Mouse (Mus musculus): Measurements from ENCODE around the gene Pdxp.
"Not testable (repeated sequence)": the region's sequence is repeated elsewhere in the genome, so short reads cannot be mapped to it uniquely, and the experiment has no call there.

Gene Pdxp

DNA sequence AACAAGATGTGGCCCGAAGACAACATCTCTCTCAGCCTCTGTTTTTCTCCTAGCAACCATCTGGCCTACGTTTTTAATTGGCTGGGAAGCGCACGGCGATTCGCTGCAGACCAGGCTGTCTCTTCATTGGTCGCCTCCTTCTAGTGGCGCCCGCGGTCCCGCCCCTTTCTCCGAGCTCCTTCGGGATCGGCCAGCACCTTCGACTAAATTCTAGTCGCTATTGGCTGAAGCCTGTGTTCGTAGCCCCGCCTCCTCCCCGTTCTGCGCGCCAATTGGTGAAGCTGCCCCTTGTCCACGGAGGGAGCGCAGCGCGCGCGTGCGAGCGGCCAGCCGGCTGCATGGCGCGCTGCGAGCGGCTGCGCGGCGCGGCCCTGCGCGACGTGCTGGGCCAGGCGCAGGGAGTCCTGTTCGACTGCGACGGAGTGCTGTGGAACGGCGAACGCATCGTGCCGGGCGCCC, at the start of gene Pdxp:
Gene Pdxp, plus strand, starts transcription at position 288 of the 459 bp plus-strand sequence.
- DNase-seq: peak; percentile 88

- DNase-seq: peak; percentile 41
These were observed 45.3 kb upstream of the Pdxp start for GRCm38 (mm10) chr15:78868398-78868797.

DNA sequence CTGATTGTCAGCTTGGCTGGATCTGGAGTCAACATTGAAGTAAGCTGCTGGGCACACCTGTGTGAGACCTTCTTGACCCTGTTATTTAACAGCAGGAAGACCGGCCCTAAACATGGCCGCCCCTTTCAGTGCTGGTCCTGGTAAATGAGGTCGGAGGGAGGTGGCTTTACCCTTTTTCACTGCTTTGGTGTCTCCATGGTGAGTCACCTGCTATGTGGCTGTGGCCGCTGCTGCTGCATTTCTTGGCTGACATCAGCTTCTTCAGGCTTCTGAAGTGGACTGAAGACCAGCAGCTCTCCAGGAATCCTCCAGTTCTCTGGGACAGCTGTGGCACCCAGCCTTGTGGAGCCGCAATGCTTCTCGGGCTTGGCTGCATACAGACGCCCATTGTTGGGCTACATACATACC, 44.9 kb upstream of the Pdxp start:
- no peak for DNase-seq

- DNase-seq: peak; percentile 59
These were observed 43.9 kb upstream of the Pdxp start for GRCm38 (mm10) chr15:78869775-78870174.

GRCm38 (mm10) chr15:78872021-78872608, 41.6 kb upstream of the Pdxp start:
- DNase-seq: no peak

GRCm38 (mm10) chr15:78873803-78874435, 39.8 kb upstream of the Pdxp start:
- DNase-seq: no peak

GRCm38 (mm10) chr15:78874989-78875388, 38.7 kb upstream of the Pdxp start:
- no peak for DNase-seq

DNA sequence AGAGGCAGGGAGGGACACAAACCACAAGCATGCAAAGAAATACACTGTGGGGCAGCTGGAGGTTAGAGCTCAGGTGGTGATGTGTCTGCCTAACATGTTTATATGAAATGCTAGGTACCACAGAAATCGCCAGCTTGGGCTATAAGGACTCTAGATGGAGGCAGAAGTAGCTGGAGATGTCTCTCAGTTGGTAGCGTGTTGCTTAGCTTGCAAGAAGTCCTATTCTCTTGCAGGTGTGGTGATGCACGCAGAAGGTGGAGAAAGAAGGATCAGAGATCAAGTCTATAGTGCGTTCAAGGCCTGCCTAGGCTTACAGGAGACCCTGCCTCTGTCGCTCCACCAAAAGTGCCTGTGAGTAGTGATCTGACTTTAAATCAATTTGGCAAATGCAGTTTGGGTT, 38.2 kb upstream of the Pdxp start:
- no peak for DNase-seq

DNA sequence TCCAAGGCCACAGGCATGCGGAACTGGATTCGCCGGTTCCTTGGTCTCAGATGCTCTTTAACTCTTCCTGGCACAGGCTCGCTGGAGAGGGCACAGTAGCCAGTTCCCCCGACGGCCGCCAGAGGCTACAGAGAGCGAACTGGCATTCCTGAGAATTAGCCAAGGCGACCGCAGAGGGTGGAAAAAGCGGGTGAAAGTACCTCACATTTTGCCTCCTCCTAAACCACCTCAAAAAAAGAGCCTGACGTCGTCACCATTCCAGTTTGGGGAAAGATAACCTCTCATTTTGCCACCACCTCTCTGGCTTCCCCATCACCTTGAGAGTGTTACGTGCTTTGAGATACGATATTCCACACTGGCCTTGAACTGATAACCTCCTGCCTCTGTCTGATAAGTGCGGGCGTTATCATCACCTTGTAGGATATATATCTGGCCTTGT, 37.4 kb upstream of the Pdxp start:
- peak; percentile 90 for DNase-seq

- DNase-seq: peak; percentile 97
These were observed 36.5 kb upstream of the Pdxp start, which contains the start of gene Gga1 for GRCm38 (mm10) chr15:78876991-78877809. Gene Gga1, plus strand, starts transcription at chr15:78877190.

GRCm38 (mm10) chr15:78877810-78878390, 35.8 kb upstream of the Pdxp start:
- peak; percentile 37 for DNase-seq

GRCm38 (mm10) chr15:78878792-78879516, 34.8 kb upstream of the Pdxp start:
- DNase-seq: not testable (repeated sequence)

DNA sequence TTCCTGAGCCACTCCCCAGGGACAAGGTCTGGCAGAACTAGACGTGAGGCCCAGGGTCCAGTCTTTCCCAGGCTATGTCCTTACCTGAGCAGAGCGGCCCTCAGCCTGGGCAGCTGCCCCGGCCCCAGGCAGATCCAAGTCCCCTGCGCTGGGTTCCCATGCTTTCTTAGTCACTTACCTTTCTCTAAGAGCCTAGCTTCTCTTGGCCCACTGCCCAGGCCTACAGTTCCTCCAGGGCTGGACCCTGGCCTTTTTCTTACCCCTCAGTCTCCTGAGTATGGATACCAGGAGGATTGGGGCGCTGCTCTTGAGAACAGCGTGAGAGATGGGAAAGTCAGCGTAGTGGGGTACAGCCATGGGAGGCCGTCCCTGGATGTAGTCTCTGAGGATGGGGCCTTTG, 33.3 kb upstream of the Pdxp start:
- no peak for DNase-seq

- no peak for DNase-seq
These were observed 31.9 kb upstream of the Pdxp start for GRCm38 (mm10) chr15:78881828-78882227.

DNA sequence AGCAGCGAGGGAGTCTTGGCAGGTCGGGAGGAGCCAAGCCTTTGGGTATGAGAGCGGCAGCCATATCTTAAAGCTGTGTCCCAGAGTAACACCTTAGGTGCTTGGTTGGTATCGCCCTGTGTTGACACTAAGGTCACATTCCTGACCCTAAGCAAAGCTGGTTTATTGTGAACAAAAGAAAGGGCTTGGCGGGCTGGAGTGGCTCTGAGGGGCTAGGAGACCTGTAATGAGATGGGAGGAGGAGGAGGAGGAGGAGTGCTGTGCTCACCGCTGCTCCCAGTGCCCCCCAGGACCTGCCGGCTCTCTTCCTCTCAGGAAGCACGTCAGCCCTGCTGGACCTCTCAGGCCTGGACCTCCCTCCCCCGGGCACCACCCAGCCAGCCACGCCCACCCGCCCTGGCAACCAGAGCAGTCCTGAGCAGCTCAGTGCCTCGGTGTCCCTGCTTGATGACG, 24.3 kb upstream of the Pdxp start:
- DNase-seq: no peak

DNA sequence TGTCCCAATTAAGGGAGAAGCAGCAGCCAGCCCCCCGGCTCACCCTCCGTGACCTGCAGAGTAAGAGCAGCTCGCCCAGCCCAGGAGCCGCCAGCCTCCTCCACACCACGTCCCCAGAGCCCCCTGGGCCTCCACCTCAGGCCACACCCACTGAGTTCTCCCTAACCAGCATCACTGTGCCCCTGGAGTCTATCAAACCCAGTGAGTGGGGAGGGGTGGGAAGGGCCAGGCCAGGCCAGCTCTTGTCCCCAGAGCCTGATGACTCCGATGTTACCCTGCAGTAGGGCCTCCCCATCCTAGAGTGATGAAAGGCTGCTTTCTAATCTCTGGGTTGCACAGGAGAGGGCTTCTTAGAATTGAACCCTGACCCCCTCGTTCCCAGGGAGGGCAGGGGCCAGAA, 21.3 kb upstream of the Pdxp start:
- no peak for DNase-seq

DNA sequence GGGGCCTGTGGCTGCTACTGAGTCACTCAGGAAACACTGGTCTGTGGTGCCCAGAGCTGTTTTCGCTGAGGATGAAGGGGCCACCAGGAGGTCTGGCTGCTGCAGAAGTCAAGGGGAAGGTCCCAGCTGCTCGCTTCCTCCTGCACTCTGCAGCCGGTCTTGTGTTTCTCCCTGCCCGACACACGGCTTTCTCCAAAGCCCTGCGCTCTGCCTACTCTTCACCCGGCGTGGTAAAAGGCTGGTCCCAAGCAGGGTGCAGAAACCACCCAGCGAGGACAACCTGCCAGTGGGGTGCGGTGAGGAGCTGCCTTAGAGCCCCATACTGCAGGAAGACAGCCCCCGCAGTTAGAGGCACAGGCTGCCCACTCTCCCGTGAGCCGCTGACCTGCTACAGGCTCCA, 19.0 kb upstream of the Pdxp start:
- DNase-seq: no peak

- no peak for DNase-seq
These were observed 18.0 kb upstream of the Pdxp start for GRCm38 (mm10) chr15:78895741-78896140.

GRCm38 (mm10) chr15:78896149-78896548, 17.6 kb upstream of the Pdxp start:
- DNase-seq: no peak

- no peak for DNase-seq
These were observed 16.2 kb upstream of the Pdxp start for GRCm38 (mm10) chr15:78897488-78897887.

- DNase-seq: no peak
These were observed 15.2 kb upstream of the Pdxp start for GRCm38 (mm10) chr15:78898507-78899001.

GRCm38 (mm10) chr15:78899409-78899739, 14.3 kb upstream of the Pdxp start, which contains the start of gene Gm49510:
Gene Gm49510, plus strand, starts transcription at chr15:78899667.
- peak; percentile 47 for DNase-seq
